ENCODE assay signal across 10 mouse cellular contexts in genomic region chr1:74103654-74104353, GRCm38 (mm10). TPM values are rescaled to one million over a fixed set of nuclear protein-coding genes. Genes with fewer than 3 reads are reported as not detected.
DNase-seq lines count a peak whose midpoint lies in the region; ATAC-seq lines count a peak whose summit lies in the region.
"Had no signal": no experiment of that assay in that cellular context is flagged by ENCODE, and none has a peak within 500 bp of the region (broad histone marks: within the 10 kb centered on the region; RNA-seq: fewer than 3 reads in every experiment).

No protein-coding gene starts in this region.

- no peaks in the 10 kb centered on the region for H3K9me3 ChIP-seq in heart, embryonic 12.5 days (replicated peaks)
- H3K9me3 ChIP-seq in heart, embryonic 11.5 days (replicated peaks; ENCODE audit: control insufficient read depth, low read length): no peaks in the 10 kb centered on the region
- H3K9me3 ChIP-seq in midbrain, embryonic 14.5 days (ENCODE audit: control insufficient read depth, low read length): no peaks in the 10 kb centered on the region

- H3K9ac ChIP-seq in heart, embryonic 12.5 days: no peak overlapping the region
- no peak overlapping the region; the same call in 1 of the 2 replicates for H3K9ac ChIP-seq in heart, embryonic 11.5 days (ENCODE audit: low read depth, low read length)
- no peak overlapping the region for H3K9ac ChIP-seq in midbrain, embryonic 14.5 days (replicated peaks; ENCODE audit: low read length)

- DNase-seq in embryo, embryonic 10 days (ENCODE audit: low spot score): peak; percentile 62
- DNase-seq in heart, postnatal 10 days: peak; percentile 73 to 75
- DNase-seq in midbrain, embryonic 14.5 days: peak; percentile 75
- DNase-seq in thymus, postnatal 0 days (ENCODE audit: low spot score): no peak
- no peak for DNase-seq in ovary, postnatal 10 days (ENCODE audit: low spot score)
- DNase-seq in kidney, postnatal 14 days: no peak
- DNase-seq: adrenal gland, postnatal 25 days; lung, adult 2 months had no signal

- H3K27ac ChIP-seq in heart, embryonic 12.5 days (ENCODE audit: poor library complexity, severe bottlenecking): 0 out of 2 replicates have a peak overlapping the region, but pooled peaks have one; percentile 17
- no peak overlapping the region for H3K27ac ChIP-seq in heart, embryonic 11.5 days (ENCODE audit: low read depth, low read length)
- peak overlapping the region; percentile 77 for H3K27ac ChIP-seq in midbrain, embryonic 14.5 days (replicated peaks; ENCODE audit: low read depth, low read length)

- H3K4me1 ChIP-seq in heart, embryonic 12.5 days (replicated peaks): peaks cover 42% of the 10 kb centered on the region
- peaks cover 31% of the 10 kb centered on the region for H3K4me1 ChIP-seq in heart, embryonic 11.5 days (ENCODE audit: control insufficient read depth, insufficient read depth, low read length)
- H3K4me1 ChIP-seq in midbrain, embryonic 14.5 days (ENCODE audit: control insufficient read depth, insufficient read depth, low read length): peaks cover 17% of the 10 kb centered on the region; the same call in 1 of the 2 replicates

- H3K27me3 ChIP-seq in heart, embryonic 12.5 days (replicated peaks): peaks cover 29% of the 10 kb centered on the region
- peaks cover 21% of the 10 kb centered on the region for H3K27me3 ChIP-seq in heart, embryonic 11.5 days (ENCODE audit: control insufficient read depth, insufficient read depth, low read length)
- 0 out of 2 replicates have a peak, but pooled peaks cover 6% of the 10 kb centered on the region for H3K27me3 ChIP-seq in midbrain, embryonic 14.5 days (ENCODE audit: control insufficient read depth, insufficient read depth, low read length)

- WGBS in heart, embryonic 12.5 days: 25% methylated on average over 6 of the region's 6 CpGs
- WGBS in heart, embryonic 11.5 days (ENCODE audit: insufficient replicate concordance): 35% methylated on average over 6 of the region's 6 CpGs
- WGBS in midbrain, embryonic 14.5 days: 3% methylated on average over 6 of the region's 6 CpGs

- no peak overlapping the region for H3K4me2 ChIP-seq in heart, embryonic 12.5 days
- H3K4me2 ChIP-seq in heart, embryonic 11.5 days: no peak overlapping the region
- 0 out of 2 replicates have a peak overlapping the region, but pooled peaks have one; percentile 12 for H3K4me2 ChIP-seq in midbrain, embryonic 14.5 days (ENCODE audit: low read length)

- intact Hi-C loops in heart, postnatal 10 days (cut with DNase I): loop anchor here (2.0 kb wide), 1 partner anchor 17 kb away; no protein-coding TSS in a partner anchor

- no peak overlapping the region for H3K4me3 ChIP-seq in heart, embryonic 12.5 days
- H3K4me3 ChIP-seq in heart, embryonic 11.5 days (ENCODE audit: low read depth, low read length): no peak overlapping the region
- H3K4me3 ChIP-seq in midbrain, embryonic 14.5 days (replicated peaks; ENCODE audit: low read depth, low read length): no peak overlapping the region

- no peak for ATAC-seq in heart, embryonic 12.5 days (ENCODE audit: insufficient number of reproducible peaks, low FRiP score)
- no peak for ATAC-seq in heart, embryonic 11.5 days (replicated peaks; ENCODE audit: insufficient number of reproducible peaks, low FRiP score, low TSS enrichment)
- peak; percentile 75 for ATAC-seq in midbrain, embryonic 14.5 days (ENCODE audit: low FRiP score, low TSS enrichment)

- no peaks in the 10 kb centered on the region for H3K36me3 ChIP-seq in heart, embryonic 12.5 days
- H3K36me3 ChIP-seq in heart, embryonic 11.5 days (ENCODE audit: control insufficient read depth, insufficient read depth, low read length): no peaks in the 10 kb centered on the region
- H3K36me3 ChIP-seq in midbrain, embryonic 14.5 days (ENCODE audit: control insufficient read depth, insufficient read depth, low read length): no peaks in the 10 kb centered on the region

RNA-seq across cellular contexts. Expression of gene Tns1, which starts 20.4 kb away (rescaled TPM):
- polyA plus RNA-seq in heart, embryonic 12.5 days (2016; fragmentation: Nextera tagmentation; extraction: Ambion mirVana): 111 and 115 TPM in 2 replicates
- 71.9 and 75.6 TPM in 2 replicates for polyA plus RNA-seq in heart, embryonic 11.5 days (2014; fragmentation: Nextera tagmentation; extraction: Ambion mirVana)
- total RNA-seq in heart, postnatal 10 days (2021): 100 to 1,000 TPM; 532 to 688 TPM
- polyA plus RNA-seq in midbrain, embryonic 14.5 days (2014; fragmentation: Nextera tagmentation; extraction: Ambion mirVana): 7.6 and 11.0 TPM in 2 replicates
- polyA plus RNA-seq in thymus, postnatal 0 days (2015; fragmentation: Nextera tagmentation; extraction: Ambion mirVana): 12.6 and 13.0 TPM in 2 replicates

RNA-seq across cellular contexts. Expression of gene Rufy4, which starts 21.5 kb away (rescaled TPM):
- polyA plus RNA-seq in heart, embryonic 12.5 days (2016; fragmentation: Nextera tagmentation; extraction: Ambion mirVana): 0.28 and 0.36 TPM in 2 replicates
- polyA plus RNA-seq in heart, embryonic 11.5 days (2014; fragmentation: Nextera tagmentation; extraction: Ambion mirVana): 0.21 and 0.39 TPM in 2 replicates
- 1 to 10 TPM; 1.2 to 1.5 TPM for total RNA-seq in heart, postnatal 10 days (2021)
- polyA plus RNA-seq in midbrain, embryonic 14.5 days (2014; fragmentation: Nextera tagmentation; extraction: Ambion mirVana): 0.12 and 0.33 TPM in 2 replicates
- polyA plus RNA-seq in thymus, postnatal 0 days (2015; fragmentation: Nextera tagmentation; extraction: Ambion mirVana): 0.08 and 0.15 TPM in 2 replicates

RNA-seq across cellular contexts. Expression of gene Cxcr2, which starts 50.0 kb away (rescaled TPM):
- polyA plus RNA-seq in heart, embryonic 12.5 days (2016; fragmentation: Nextera tagmentation; extraction: Ambion mirVana): 0.08 and 0.11 TPM in 2 replicates
- 0.07 TPM in 1 of 2 replicates, not detected in the other for polyA plus RNA-seq in heart, embryonic 11.5 days (2014; fragmentation: Nextera tagmentation; extraction: Ambion mirVana)
- under 1 TPM; 0.14 to 0.17 TPM for total RNA-seq in heart, postnatal 10 days (2021)
- polyA plus RNA-seq in midbrain, embryonic 14.5 days (2014; fragmentation: Nextera tagmentation; extraction: Ambion mirVana): not detected in 2 replicates
- polyA plus RNA-seq in thymus, postnatal 0 days (2015; fragmentation: Nextera tagmentation; extraction: Ambion mirVana): 0.15 and 0.20 TPM in 2 replicates
- total RNA-seq: adrenal gland, postnatal 25 days had no signal

Comparison
In these comparisons a context has a peak if more than half of its experiments do, and no peak if none do; other contexts are left out.
1. DNase-seq: peak in embryo, embryonic 10 days (single experiment), heart, postnatal 10 days (2 of 2) and midbrain, embryonic 14.5 days (single experiment); none in thymus, postnatal 0 days (single experiment), ovary, postnatal 10 days (single experiment) and kidney, postnatal 14 days (single experiment).